Mouse (Mus musculus) cerebellum, adult 2 months (tissue): ENCODE results near the gene Msrb1. TPM values are rescaled to one million over a fixed set of nuclear protein-coding genes. Genes with fewer than 3 reads are reported as not detected.

Experiments used
- DNase-seq, 2 experiments: peaks; one replicate each; pipeline ENCODE4 v3.0.0; 2021
- H3K27ac ChIP-seq: fragments of 200-500 bp; 2 replicates; pipeline ENCODE4 v1.5.1; 2012; ENCODE audit warnings: low read length, control low read depth, inconsistent platforms; ENCODE audit not compliant: insufficient read depth
- H3K27me3 ChIP-seq: fragments of 200-500 bp; 2 replicates; pipeline ENCODE4 v1.6.1; 2012; ENCODE audit warnings: inconsistent platforms, mild to moderate bottlenecking, low read length, moderate library complexity; ENCODE audit not compliant: control insufficient read depth, insufficient read depth
- H3K4me1 ChIP-seq: fragments of 200-500 bp; 2 replicates; pipeline ENCODE4 v1.6.1; 2011; ENCODE audit warnings: low read length; ENCODE audit not compliant: control insufficient read depth, insufficient read depth
- H3K4me3 ChIP-seq: fragments of 200-500 bp; replicated peaks from 2 replicates; pipeline ENCODE3; 2011; ENCODE audit warnings: mild to moderate bottlenecking, low read depth, low read length, control low read depth; ENCODE audit not compliant: insufficient read depth
- CTCF ChIP-seq: fragments of 200-500 bp; IDR thresholded peaks from 2 replicates; pipeline ENCODE4 v1.5.1; 2011; ENCODE audit warnings: low read depth, mild to moderate bottlenecking, control low read depth, low read length, moderate library complexity, borderline replicate concordance; ENCODE audit not compliant: insufficient read depth
- POLR2A ChIP-seq: fragments of 200-500 bp; IDR thresholded peaks from 2 replicates; pipeline ENCODE4 v1.6.1; 2011; ENCODE audit warnings: low read length, control low read depth, borderline replicate concordance; ENCODE audit not compliant: insufficient read depth
- WGBS: fragments of 180-500 bp; shearing (Covaris S2); methylation state at CpG from one replicate; pipeline ENCODE4 v1.1.7; 2018; 5-methylcytosine and 5-hydroxymethylcytosine counted together
- polyA plus RNA-seq: library from polyadenylated mRNA; depleted of rRNA; stranded (reverse); fragments of >200 nt; gene quantifications from 2 replicates; pipeline ENCODE4 v1.2.3, GENCODE M21; 2012

Gene Msrb1
- polyA plus RNA-seq, 1 experiment: 66.8 TPM

DNA sequence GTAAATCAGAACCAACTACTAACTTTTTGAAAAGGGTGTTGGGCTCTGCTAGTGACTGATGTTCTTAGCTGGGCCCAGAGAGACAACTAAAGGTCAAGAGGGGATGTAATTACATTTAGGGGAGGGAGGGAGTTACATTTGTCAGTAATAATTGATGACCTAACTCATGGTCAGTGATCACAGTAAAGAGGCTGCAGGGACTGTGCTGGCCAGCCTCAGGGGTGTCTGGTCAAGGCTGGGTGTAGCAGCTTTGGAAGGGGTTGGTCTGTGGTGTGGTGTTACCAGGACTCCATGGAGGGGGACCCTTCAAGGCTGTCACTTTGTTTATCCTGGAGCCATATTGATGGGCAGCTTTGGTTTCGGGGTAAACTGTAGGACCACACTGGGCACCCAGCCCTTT lies 21.0 kb downstream of the Msrb1 start:
- Histone ChIP-seq H3K4me1 (0 out of 2 replicates have a peak, but pooled peaks cover under 1% of the 10 kb centered on the region), H3K4me3 (no peak overlapping the region), H3K27me3 (peaks cover 2% of the 10 kb centered on the region; the same call in 1 of the 2 replicates), H3K27ac (no peak overlapping the region)
- WGBS: 85% methylated on average over 1 of the region's 1 CpGs
- DNase-seq: no peak
- TF ChIP-seq CTCF (no peak), POLR2A (no peak)

DNA sequence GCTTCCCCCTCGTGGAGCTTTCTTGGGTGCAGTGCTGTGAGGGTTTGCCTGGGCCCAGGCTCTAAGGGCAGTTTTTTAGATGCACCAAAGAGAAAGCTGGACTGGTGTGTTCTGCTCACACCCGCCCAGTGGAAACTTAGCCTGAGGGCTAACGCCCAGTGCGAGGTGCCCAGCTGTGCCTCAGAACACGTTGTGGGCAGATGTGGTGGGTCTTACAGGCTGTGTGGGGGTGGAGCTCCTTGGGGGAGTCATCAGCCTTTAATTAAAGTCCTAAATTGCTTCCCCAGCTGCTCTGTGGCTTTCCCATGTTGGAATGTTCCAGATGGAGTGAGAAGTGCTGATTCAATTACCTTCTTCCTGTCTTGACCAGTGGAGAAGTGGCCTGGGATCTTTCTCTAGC lies 24.7 kb downstream of the Msrb1 start:
- Histone ChIP-seq H3K4me3 (no peak overlapping the region), H3K27me3 (no peaks in the 10 kb centered on the region), H3K27ac (no peak overlapping the region), H3K4me1 (no peaks in the 10 kb centered on the region)
- no peak for DNase-seq
- WGBS: 52% methylated on average over 5 of the region's 5 CpGs
- TF ChIP-seq POLR2A (no peak), CTCF (no peak)

DNA sequence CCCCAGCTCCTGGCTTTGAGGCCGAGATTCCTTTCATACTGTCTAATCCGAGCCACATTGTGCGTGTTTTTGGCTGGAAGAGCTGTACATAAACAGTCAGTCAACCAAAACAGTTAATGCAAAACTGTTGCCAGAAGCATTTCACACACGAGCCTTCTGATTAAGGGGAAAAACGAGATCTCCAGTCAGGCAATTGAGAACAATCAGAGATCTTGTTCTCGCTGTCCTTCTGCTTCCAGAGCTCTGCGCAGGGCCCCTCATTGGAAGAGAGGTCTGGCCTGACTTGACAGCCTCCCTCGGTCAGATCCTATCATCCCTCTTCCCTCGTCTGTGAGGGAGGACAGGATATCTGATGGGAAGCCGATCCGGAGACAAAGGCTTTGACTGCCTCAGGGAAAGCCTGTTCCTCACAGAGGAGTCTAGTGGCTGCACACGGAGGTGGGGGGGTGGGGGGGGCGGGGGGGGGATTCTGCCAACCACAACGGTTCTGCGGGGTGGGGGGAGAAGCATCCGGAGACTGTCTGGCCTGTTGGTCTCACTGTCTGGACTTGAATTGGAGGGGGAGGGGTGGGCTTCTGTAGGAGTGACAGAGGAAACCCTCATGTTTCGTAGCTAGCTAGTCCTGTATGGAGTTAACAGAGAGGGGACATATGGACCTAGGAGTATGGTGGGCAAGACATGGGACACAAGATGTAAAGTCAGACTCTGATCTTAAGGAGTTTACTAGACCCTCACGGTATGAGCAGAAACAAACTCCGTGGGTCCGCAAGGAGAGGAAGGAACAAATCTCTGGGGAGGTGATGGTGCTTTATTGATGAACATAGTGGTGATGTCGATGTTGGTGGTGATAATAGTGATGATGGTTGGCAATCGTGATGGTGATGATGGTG lies 28.8 kb downstream of the Msrb1 start:
- Histone ChIP-seq H3K27ac (no peak overlapping the region), H3K4me3 (no peak overlapping the region), H3K4me1 (no peaks in the 10 kb centered on the region), H3K27me3 (no peaks in the 10 kb centered on the region)
- no peak for TF ChIP-seq POLR2A
- no peak for TF ChIP-seq CTCF
- no peak for DNase-seq
- 40% methylated on average over 21 of the region's 22 CpGs for WGBS

DNA sequence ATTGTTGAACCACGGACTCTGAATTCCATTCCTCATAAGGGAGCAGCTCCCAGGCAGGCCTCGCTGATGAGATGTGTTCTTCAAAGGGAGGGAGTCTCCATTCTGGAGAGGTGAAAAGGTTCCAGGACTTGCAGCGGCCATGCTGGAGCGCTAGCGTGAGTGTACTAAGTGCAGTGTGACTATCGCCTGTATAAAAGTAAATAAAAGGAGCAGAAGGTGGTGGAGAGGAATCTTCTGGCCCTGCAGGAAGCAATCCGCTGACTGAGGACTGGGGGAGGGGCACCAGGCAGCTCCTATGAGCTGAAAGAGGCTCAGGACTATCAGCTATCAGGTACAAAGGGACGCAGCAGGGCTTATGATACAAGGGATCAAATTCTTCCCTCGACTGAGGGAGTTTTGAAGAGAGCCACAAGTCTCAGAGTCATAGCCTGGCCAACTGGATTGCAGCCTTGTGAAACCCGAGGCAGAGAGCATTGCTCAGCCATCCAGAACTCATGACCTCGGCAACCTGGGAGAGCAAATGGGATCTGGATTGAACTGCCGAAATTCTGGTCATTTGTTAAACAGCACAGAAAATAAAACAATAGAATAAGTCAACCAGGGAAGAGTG lies 29.9 kb downstream of the Msrb1 start:
- TF ChIP-seq CTCF (no peak), POLR2A (no peak)
- 20% methylated on average over 12 of the region's 12 CpGs for WGBS
- Histone ChIP-seq H3K27ac (no peak overlapping the region), H3K4me3 (no peak overlapping the region), H3K27me3 (no peaks in the 10 kb centered on the region), H3K4me1 (no peaks in the 10 kb centered on the region)
- DNase-seq: no peak

GRCm38 (mm10) chr17:24769146-24769545 lies 32.7 kb downstream of the Msrb1 start:
- Histone ChIP-seq H3K4me1 (no peaks in the 10 kb centered on the region), H3K27me3 (no peaks in the 10 kb centered on the region), H3K27ac (no peak overlapping the region), H3K4me3 (no peak overlapping the region)
- 54% methylated on average over 3 of the region's 3 CpGs for WGBS
- DNase-seq: no peak
- no peak for TF ChIP-seq CTCF

- no peaks in the 10 kb centered on the region for H3K27me3 ChIP-seq
- no peak for DNase-seq
- 88% methylated on average over 5 of the region's 5 CpGs for WGBS
- TF ChIP-seq POLR2A (no peak), CTCF (no peak)
- H3K4me1 ChIP-seq: no peaks in the 10 kb centered on the region
- H3K27ac ChIP-seq: no peak overlapping the region
- no peak overlapping the region for H3K4me3 ChIP-seq
These were observed 36.8 kb downstream of the Msrb1 start for GRCm38 (mm10) chr17:24773241-24773640.

- H3K27ac ChIP-seq: no peak overlapping the region
- no peaks in the 10 kb centered on the region for H3K27me3 ChIP-seq
- TF ChIP-seq POLR2A: no peak
- no peak for TF ChIP-seq CTCF
- DNase-seq: no peak
- no peaks in the 10 kb centered on the region for H3K4me1 ChIP-seq
- no peak overlapping the region for H3K4me3 ChIP-seq
- 80% methylated on average over 8 of the region's 8 CpGs for WGBS
These were observed 38.7 kb downstream of the Msrb1 start for GRCm38 (mm10) chr17:24775173-24775572.

DNA sequence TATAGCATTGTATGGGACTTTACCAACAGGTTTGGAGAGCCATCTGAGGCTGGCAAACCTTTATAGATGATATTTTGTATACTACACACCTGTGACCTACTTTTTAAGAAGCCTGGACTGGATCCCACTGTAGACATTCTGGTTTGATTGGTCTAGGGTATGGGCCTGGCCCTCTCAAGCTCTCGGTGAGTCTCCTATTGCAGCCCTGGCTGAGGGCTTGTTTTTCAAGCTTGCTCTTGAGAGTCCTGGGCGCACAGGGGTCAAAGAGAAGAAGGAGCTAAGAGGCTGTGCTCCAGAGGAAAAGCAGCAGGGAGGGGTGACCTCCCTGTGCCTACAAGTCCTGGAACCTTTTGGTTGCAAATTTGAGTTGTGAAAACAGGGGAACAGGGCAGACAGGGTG lies 40.6 kb downstream of the Msrb1 start:
- WGBS: 64% methylated on average over 2 of the region's 2 CpGs
- no peak for DNase-seq
- H3K4me1 ChIP-seq: no peaks in the 10 kb centered on the region
- no peak overlapping the region for H3K27ac ChIP-seq
- TF ChIP-seq POLR2A: no peak
- no peak for TF ChIP-seq CTCF
- no peaks in the 10 kb centered on the region for H3K27me3 ChIP-seq
- H3K4me3 ChIP-seq: no peak overlapping the region
